Mouse (Mus musculus): ENCODE data around the gene Ranbp9.

- no peak for TF ChIP-seq GATA1 (IDR thresholded peaks at IDR 0.05; ENCODE audit: borderline replicate concordance, low read length)
- no peak for TF ChIP-seq CTCF (IDR thresholded peaks at IDR 0.05; ENCODE audit: low read depth, low read length)
- no peak for TF ChIP-seq POLR2AphosphoS5 (IDR thresholded peaks at IDR 0.05; ENCODE audit: insufficient replicate concordance, low read depth, low read length)
- TF ChIP-seq TAL1 (conservative IDR thresholded peaks at IDR 0.05; ENCODE audit: low read depth, low read length): no peak
Observed at GRCm38 (mm10) chr13:43516931-43517330, 35.8 kb upstream of the Ranbp9 start.

Data from G1E (cell line).